Mouse (Mus musculus): ENCODE measurements at regions not wholly inside any gene's neighbourhood (a gene's known extent, or its start where the extent isn't known, plus 50 kb on each side); places are given as distances from the start of the nearest gene placed in this dataset.

DNA sequence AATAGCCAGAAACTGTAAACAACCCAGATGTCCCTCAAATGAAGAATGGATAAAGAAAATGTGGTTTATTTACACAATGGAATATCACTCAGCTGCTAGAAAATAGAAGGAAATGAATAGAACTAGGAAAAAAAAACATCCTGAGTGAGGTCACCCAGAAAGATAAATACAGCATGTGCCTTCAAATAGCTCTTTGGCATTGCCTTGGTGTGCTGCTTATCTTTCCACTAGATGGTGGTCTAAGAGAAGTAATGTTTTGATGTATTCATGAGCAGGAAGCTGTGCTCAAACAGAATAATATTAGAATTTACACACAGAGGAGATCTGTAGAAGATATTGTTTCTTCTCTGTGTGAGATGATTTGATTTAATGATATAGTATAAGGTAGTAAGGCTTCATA is 78.8 kb downstream of the Zfp619 start:
- H3K27ac ChIP-seq (replicated peaks; ENCODE audit: low read depth, low read length), result no peak overlapping the region
- no peak for TF ChIP-seq POLR2A (IDR thresholded peaks at IDR 0.05; ENCODE audit: borderline replicate concordance, extremely low read depth, insufficient read depth, insufficient read length)

DNA sequence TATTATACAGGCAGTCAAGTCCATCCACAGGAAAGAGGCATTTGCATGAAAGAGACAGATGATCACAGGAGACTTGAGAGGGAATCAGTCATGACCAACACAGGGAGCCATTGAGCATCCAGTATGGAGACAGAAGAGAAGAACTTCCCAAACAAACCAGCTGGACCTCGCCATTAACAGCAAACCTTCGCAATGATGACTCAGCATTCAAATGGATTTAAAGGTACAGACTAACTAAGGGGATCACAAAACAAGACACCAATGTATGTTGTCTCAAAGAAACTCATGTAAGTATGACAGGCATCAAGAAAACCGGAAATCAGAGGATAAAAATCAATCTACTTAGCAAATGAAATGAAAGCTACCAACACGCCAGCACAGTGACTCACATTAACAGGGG is 96.2 kb downstream of the Zfp619 start:
- no peak overlapping the region for H3K9ac ChIP-seq (ENCODE audit: low read depth, low read length, severe bottlenecking)
- no peak for DNase-seq (ENCODE audit: low spot score)
- H3K4me3 ChIP-seq (replicated peaks; ENCODE audit: low read length), result no peak overlapping the region
- no peaks in the 10 kb centered on the region for H3K9me3 ChIP-seq (ENCODE audit: control insufficient read depth, low read length)
- no peaks in the 10 kb centered on the region for H3K4me1 ChIP-seq (ENCODE audit: control insufficient read depth, insufficient read depth, low read length)
- no peak for TF ChIP-seq POLR2A (IDR thresholded peaks at IDR 0.05; ENCODE audit: borderline replicate concordance, extremely low read depth, insufficient read depth, insufficient read length)
- ATAC-seq (ENCODE audit: low FRiP score, low read depth), result no peak
- no peak overlapping the region for H3K27ac ChIP-seq (replicated peaks; ENCODE audit: low read depth, low read length)
- no peaks in the 10 kb centered on the region for H3K36me3 ChIP-seq (ENCODE audit: control insufficient read depth, insufficient read depth, low read length)
- H3K27me3 ChIP-seq (ENCODE audit: control insufficient read depth, insufficient read depth, low read length), result no peaks in the 10 kb centered on the region
- no peak overlapping the region for H3K4me2 ChIP-seq (replicated peaks; ENCODE audit: low read depth, low read length, severe bottlenecking)
- 83% methylated on average over 4 of the region's 4 CpGs for WGBS

More for the DNA sequence above, 78.8 kb downstream of the Zfp619 start:
- Histone ChIP-seq H3K36me3 (ENCODE audit: control insufficient read depth, insufficient read depth, low read length) (no peaks in the 10 kb centered on the region), H3K4me1 (ENCODE audit: control insufficient read depth, insufficient read depth, low read length) (no peaks in the 10 kb centered on the region), H3K9me3 (ENCODE audit: control insufficient read depth, low read length) (no peaks in the 10 kb centered on the region), H3K4me2 (replicated peaks; ENCODE audit: low read depth, low read length, severe bottlenecking) (no peak overlapping the region), H3K9ac (ENCODE audit: low read depth, low read length, severe bottlenecking) (no peak overlapping the region), H3K4me3 (replicated peaks; ENCODE audit: low read length) (no peak overlapping the region), H3K27me3 (ENCODE audit: control insufficient read depth, insufficient read depth, low read length) (no peaks in the 10 kb centered on the region)
- DNase-seq (ENCODE audit: low spot score) (no peak), ATAC-seq (ENCODE audit: low FRiP score, low read depth) (no peak)

DNA sequence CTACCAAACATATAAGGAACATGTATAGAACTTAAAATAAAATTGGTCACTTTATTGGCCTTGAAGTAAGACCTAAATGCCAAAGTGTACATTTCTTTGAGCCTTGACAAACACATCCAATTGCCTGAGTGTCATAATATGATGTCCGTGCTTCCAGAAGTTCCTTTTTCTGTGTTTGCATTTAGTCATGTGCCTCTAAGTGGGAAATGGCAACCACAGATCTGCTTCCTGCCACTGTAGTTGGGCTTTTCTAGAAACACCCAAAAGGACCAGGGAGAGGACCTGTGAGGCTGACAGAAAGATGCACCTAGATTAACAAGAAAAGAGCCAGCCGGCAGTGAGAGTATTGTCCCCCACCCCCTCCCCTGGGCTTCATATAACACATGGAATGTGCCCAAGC is 97.5 kb downstream of the Zfp619 start:
- Histone ChIP-seq H3K9me3 (ENCODE audit: control insufficient read depth, low read length) (no peaks in the 10 kb centered on the region), H3K27me3 (ENCODE audit: control insufficient read depth, insufficient read depth, low read length) (no peaks in the 10 kb centered on the region), H3K9ac (ENCODE audit: low read depth, low read length, severe bottlenecking) (no peak overlapping the region), H3K4me1 (ENCODE audit: control insufficient read depth, insufficient read depth, low read length) (no peaks in the 10 kb centered on the region), H3K4me2 (replicated peaks; ENCODE audit: low read depth, low read length, severe bottlenecking) (no peak overlapping the region), H3K4me3 (replicated peaks; ENCODE audit: low read length) (no peak overlapping the region), H3K36me3 (ENCODE audit: control insufficient read depth, insufficient read depth, low read length) (no peaks in the 10 kb centered on the region), H3K27ac (replicated peaks; ENCODE audit: low read depth, low read length) (no peak overlapping the region)
- 88% methylated on average over 2 of the region's 2 CpGs for WGBS
- DNase-seq (ENCODE audit: low spot score), result no peak
- no peak for ATAC-seq (ENCODE audit: low FRiP score, low read depth)
- no peak for TF ChIP-seq POLR2A (IDR thresholded peaks at IDR 0.05; ENCODE audit: borderline replicate concordance, extremely low read depth, insufficient read depth, insufficient read length)

DNA sequence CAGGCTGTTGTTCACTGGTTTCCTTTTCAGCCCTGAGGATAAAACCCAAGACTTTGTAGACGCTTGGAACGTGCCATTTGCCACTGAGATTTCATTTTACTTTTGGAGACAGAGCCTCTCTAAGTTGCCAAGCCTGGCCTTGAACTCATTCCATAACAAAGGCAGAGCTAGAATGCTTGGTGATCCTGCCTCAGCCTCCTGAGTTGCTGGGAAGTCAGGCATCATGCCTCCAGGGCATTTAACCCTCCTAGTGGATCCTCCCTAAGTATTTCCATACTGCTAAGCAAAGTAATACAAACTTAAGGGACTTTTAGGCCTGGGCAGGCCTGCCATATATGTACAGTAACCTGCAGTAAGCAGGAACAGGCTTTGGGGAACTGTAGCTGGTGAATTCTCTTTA is 104.2 kb downstream of the Zfp619 start:
- Histone ChIP-seq H3K27me3 (ENCODE audit: control insufficient read depth, insufficient read depth, low read length) (no peaks in the 10 kb centered on the region), H3K4me3 (replicated peaks; ENCODE audit: low read length) (no peak overlapping the region), H3K9me3 (ENCODE audit: control insufficient read depth, low read length) (no peaks in the 10 kb centered on the region), H3K27ac (replicated peaks; ENCODE audit: low read depth, low read length) (no peak overlapping the region), H3K4me1 (ENCODE audit: control insufficient read depth, insufficient read depth, low read length) (no peaks in the 10 kb centered on the region), H3K4me2 (replicated peaks; ENCODE audit: low read depth, low read length, severe bottlenecking) (no peak overlapping the region), H3K9ac (ENCODE audit: low read depth, low read length, severe bottlenecking) (no peak overlapping the region), H3K36me3 (ENCODE audit: control insufficient read depth, insufficient read depth, low read length) (no peaks in the 10 kb centered on the region)
- WGBS, result 80% methylated on average over 2 of the region's 2 CpGs
- no peak for TF ChIP-seq POLR2A (IDR thresholded peaks at IDR 0.05; ENCODE audit: borderline replicate concordance, extremely low read depth, insufficient read depth, insufficient read length)
- ATAC-seq (ENCODE audit: low FRiP score, low read depth), result no peak
- DNase-seq (ENCODE audit: low spot score), result no peak

DNA sequence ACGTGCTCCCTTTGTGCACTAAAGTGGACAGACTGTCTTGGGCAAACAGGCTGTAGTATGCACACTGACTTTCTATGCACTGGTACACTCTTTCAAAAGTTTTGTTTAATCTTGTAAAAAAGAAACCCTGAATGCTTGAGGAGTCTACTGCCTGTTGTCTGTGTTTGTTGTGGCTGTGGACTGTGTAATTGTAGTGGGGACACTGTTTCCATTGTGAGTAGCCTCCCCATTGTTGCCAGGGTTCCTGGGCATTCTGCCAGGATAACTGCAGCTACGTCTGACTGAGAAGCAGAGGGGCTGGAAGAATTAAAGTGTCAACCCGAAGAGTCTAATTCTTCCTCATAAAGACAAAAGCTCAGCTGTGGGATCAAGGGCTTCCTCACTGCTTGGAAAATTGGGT is 115.3 kb downstream of the Zfp619 start:
- Histone ChIP-seq H3K4me1 (ENCODE audit: control insufficient read depth, insufficient read depth, low read length) (no peaks in the 10 kb centered on the region), H3K27me3 (ENCODE audit: control insufficient read depth, insufficient read depth, low read length) (no peaks in the 10 kb centered on the region), H3K4me2 (replicated peaks; ENCODE audit: low read depth, low read length, severe bottlenecking) (no peak overlapping the region), H3K4me3 (replicated peaks; ENCODE audit: low read length) (no peak overlapping the region), H3K9me3 (ENCODE audit: control insufficient read depth, low read length) (no peaks in the 10 kb centered on the region), H3K27ac (replicated peaks; ENCODE audit: low read depth, low read length) (no peak overlapping the region), H3K9ac (ENCODE audit: low read depth, low read length, severe bottlenecking) (no peak overlapping the region), H3K36me3 (ENCODE audit: control insufficient read depth, insufficient read depth, low read length) (no peaks in the 10 kb centered on the region)
- TF ChIP-seq POLR2A (IDR thresholded peaks at IDR 0.05; ENCODE audit: borderline replicate concordance, extremely low read depth, insufficient read depth, insufficient read length), result no peak
- 61% methylated on average over 3 of the region's 3 CpGs for WGBS
- DNase-seq (ENCODE audit: low spot score) (peak; percentile 7), ATAC-seq (ENCODE audit: low FRiP score, low read depth) (no peak)

DNA sequence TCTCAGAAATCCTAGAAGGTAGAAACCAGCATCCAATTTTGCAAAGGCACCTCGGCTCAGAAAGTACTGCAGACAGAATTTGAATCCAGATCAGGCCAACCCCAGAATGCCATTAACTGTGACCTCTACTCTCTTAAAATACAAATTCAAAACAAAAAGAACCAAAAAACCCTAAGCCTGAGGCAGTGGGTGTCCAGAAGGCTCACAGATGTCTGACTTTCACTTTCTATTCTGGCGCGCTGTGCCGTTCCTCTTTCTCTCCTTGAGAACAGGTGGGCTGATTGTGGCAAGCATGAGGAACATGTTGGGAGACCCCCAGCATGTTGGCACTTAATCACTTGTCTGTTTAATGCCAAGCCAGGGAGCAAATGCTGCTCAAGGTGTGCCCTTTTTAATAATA is 124.8 kb downstream of the Zfp619 start:
- no peak overlapping the region for H3K9ac ChIP-seq (ENCODE audit: low read depth, low read length, severe bottlenecking)
- no peak overlapping the region for H3K27ac ChIP-seq (replicated peaks; ENCODE audit: low read depth, low read length)
- no peak overlapping the region for H3K4me3 ChIP-seq (replicated peaks; ENCODE audit: low read length)
- ATAC-seq (ENCODE audit: low FRiP score, low read depth) (no peak), DNase-seq (ENCODE audit: low spot score) (no peak)
- TF ChIP-seq POLR2A (IDR thresholded peaks at IDR 0.05; ENCODE audit: borderline replicate concordance, extremely low read depth, insufficient read depth, insufficient read length), result no peak
- no peaks in the 10 kb centered on the region for H3K36me3 ChIP-seq (ENCODE audit: control insufficient read depth, insufficient read depth, low read length)
- no peaks in the 10 kb centered on the region for H3K27me3 ChIP-seq (ENCODE audit: control insufficient read depth, insufficient read depth, low read length)
- 64% methylated on average over 4 of the region's 4 CpGs for WGBS
- no peak overlapping the region for H3K4me2 ChIP-seq (replicated peaks; ENCODE audit: low read depth, low read length, severe bottlenecking)
- H3K4me1 ChIP-seq (ENCODE audit: control insufficient read depth, insufficient read depth, low read length), result no peaks in the 10 kb centered on the region
- H3K9me3 ChIP-seq (ENCODE audit: control insufficient read depth, low read length), result no peaks in the 10 kb centered on the region
